Mouse (Mus musculus) CD4-positive, CD25-positive, alpha-beta regulatory T cell, adult 2 months (primary cell): ENCODE results near the gene Gm13276.
"Not testable (repeated sequence)": the region's sequence is repeated elsewhere in the genome, so short reads cannot be mapped to it uniquely, and the experiment has no call there.

Source experiments
- DNase-seq: peaks from one replicate; pipeline ENCODE4 v3.0.0-alpha.2; 2012; ENCODE audit warnings: low read depth, low spot score

Gene Gm13276

GRCm38 (mm10) chr4:88785409-88785808, at the start of gene Gm13276:
Gene Gm13276, plus strand, starts transcription at chr4:88785709.
- not testable (repeated sequence) for DNase-seq

- DNase-seq, result peak; percentile 91
Observed at GRCm38 (mm10) chr4:88738480-88738879, 47.0 kb upstream of the Gm13276 start.

- no peak for DNase-seq
Observed at GRCm38 (mm10) chr4:88739036-88739435, 46.5 kb upstream of the Gm13276 start.

- no peak for DNase-seq
Observed at GRCm38 (mm10) chr4:88741426-88741825, 44.1 kb upstream of the Gm13276 start.

GRCm38 (mm10) chr4:88742771-88743371, 42.6 kb upstream of the Gm13276 start:
- DNase-seq, result peak; percentile 33

GRCm38 (mm10) chr4:88744207-88744606, 41.3 kb upstream of the Gm13276 start:
- DNase-seq, result peak; percentile 45

- no peak for DNase-seq
Observed at GRCm38 (mm10) chr4:88749926-88750325, 35.6 kb upstream of the Gm13276 start.

- not testable (repeated sequence) for DNase-seq
Observed at GRCm38 (mm10) chr4:88754818-88755340, 30.6 kb upstream of the Gm13276 start, which contains the start of gene Gm13271. Gene Gm13271, plus strand, starts transcription at chr4:88754868.

- DNase-seq, result peak; percentile 56
Observed at GRCm38 (mm10) chr4:88756581-88757513, 28.7 kb upstream of the Gm13276 start.

- DNase-seq, result peak; percentile 92
Observed at GRCm38 (mm10) chr4:88757628-88758031, 27.9 kb upstream of the Gm13276 start.

- DNase-seq, result not testable (repeated sequence)
Observed at GRCm38 (mm10) chr4:88758751-88759150, 26.8 kb upstream of the Gm13276 start.

GRCm38 (mm10) chr4:88759610-88760268, 25.8 kb upstream of the Gm13276 start, which contains the start of gene Gm13283:
Gene Gm13283, plus strand, starts transcription at chr4:88760119.
- DNase-seq, result not testable (repeated sequence)

- peak; percentile 85 for DNase-seq
Observed at GRCm38 (mm10) chr4:88760431-88760830, 25.1 kb upstream of the Gm13276 start.

GRCm38 (mm10) chr4:88761776-88762175, 23.7 kb upstream of the Gm13276 start:
- DNase-seq, result not testable (repeated sequence)

GRCm38 (mm10) chr4:88762341-88762740, 23.2 kb upstream of the Gm13276 start:
- not testable (repeated sequence) for DNase-seq

GRCm38 (mm10) chr4:88763384-88764018, 22.0 kb upstream of the Gm13276 start:
- DNase-seq, result peak; percentile 70

- DNase-seq, result not testable (repeated sequence)
Observed at GRCm38 (mm10) chr4:88773534-88773933, 12.0 kb upstream of the Gm13276 start, which contains the start of gene Gm13290. Gene Gm13290, plus strand, starts transcription at chr4:88773834.

GRCm38 (mm10) chr4:88776622-88777021, 8.9 kb upstream of the Gm13276 start, which contains the start of gene Gm13289:
Gene Gm13289, plus strand, starts transcription at chr4:88776922.
- DNase-seq, result not testable (repeated sequence)

- DNase-seq, result not testable (repeated sequence)
Observed at GRCm38 (mm10) chr4:88779550-88779949, 6.0 kb upstream of the Gm13276 start, which contains the start of gene Gm13272. Gene Gm13272, plus strand, starts transcription at chr4:88779850.

- not testable (repeated sequence) for DNase-seq
Observed at GRCm38 (mm10) chr4:88780320-88780719, 5.2 kb upstream of the Gm13276 start.

- not testable (repeated sequence) for DNase-seq
Observed at GRCm38 (mm10) chr4:88781831-88782230, 3.7 kb upstream of the Gm13276 start, which contains the start of gene Ifnz. Gene Ifnz, plus strand, starts transcription at chr4:88782131.
